Mouse (Mus musculus) CH12.LX (cell line): ENCODE measurements around the gene Gm20388. TPM values are rescaled to one million over a fixed set of nuclear protein-coding genes. Genes with fewer than 3 reads are reported as not detected.

ENCODE experiments used
- DNase-seq: peaks from one replicate; pipeline ENCODE4 v3.0.0-alpha.2; 2013; ENCODE audit errors: extremely low read depth
- H3K27ac ChIP-seq: 2 replicates; pipeline ENCODE4 v1.5.1; 2012; ENCODE audit warnings: low read depth, mild to moderate bottlenecking, control low read depth, moderate library complexity; ENCODE audit not compliant: insufficient read depth
- H3K27me3 ChIP-seq: replicated peaks from 2 replicates; pipeline ENCODE3; 2012; ENCODE audit warnings: inconsistent platforms
- H3K36me3 ChIP-seq, 2 experiments: replicated peaks in 1 of 2; 2 replicates each; pipeline versions ENCODE3 to v1.6.1; 2012; ENCODE audit warnings: inconsistent platforms in 1 of 2, low read length in 1 of 2, mild to moderate bottlenecking in 1 of 2, mixed read lengths in 1 of 2, moderate library complexity in 1 of 2; ENCODE audit not compliant: control insufficient read depth in 1 of 2, insufficient read depth in 1 of 2
- H3K4me1 ChIP-seq, 2 experiments: 2 replicates each; pipeline ENCODE4 v1.6.1; 2012; ENCODE audit warnings: inconsistent platforms in 1 of 2, moderate library complexity in 1 of 2; ENCODE audit not compliant: insufficient read depth in 2 of 2, control insufficient read depth in 1 of 2
- H3K4me2 ChIP-seq: 2 replicates; pipeline ENCODE4 v1.6.1; 2012; ENCODE audit warnings: low read depth, mild to moderate bottlenecking, control low read depth; ENCODE audit not compliant: poor library complexity, insufficient read depth, severe bottlenecking
- H3K4me3 ChIP-seq, 3 experiments: fragments of 150-350 bp in 1 of 3; sonication (generic) in 1 of 3; replicated peaks in 1 of 3; 2 replicates each; pipeline versions ENCODE3 to v1.5.1; 2011 to 2012; ENCODE audit warnings: low read depth in 2 of 3, low read length in 2 of 3, mild to moderate bottlenecking in 2 of 3, moderate library complexity in 2 of 3, control low read depth in 1 of 3, improper control_type of control experiment in 1 of 3, inconsistent platforms in 1 of 3, mixed read lengths in 1 of 3; ENCODE audit not compliant: poor library complexity in 1 of 3
- H3K79me2 ChIP-seq: replicated peaks from 2 replicates; pipeline ENCODE4 v1.6.1; 2012; ENCODE audit warnings: mild to moderate bottlenecking, moderate library complexity; ENCODE audit not compliant: control insufficient read depth, poor library complexity, insufficient read depth, severe bottlenecking; ENCODE audit errors: extremely low read depth
- H3K9ac ChIP-seq: 2 replicates; pipeline ENCODE4 v1.6.1; 2012; ENCODE audit warnings: low read depth, mild to moderate bottlenecking, control low read depth, moderate library complexity; ENCODE audit not compliant: insufficient read depth
- H3K9me3 ChIP-seq: replicated peaks from 2 replicates; pipeline ENCODE3; 2012; ENCODE audit warnings: low read length, inconsistent platforms, mixed read lengths
- CHD1 ChIP-seq: IDR thresholded peaks from 2 replicates; pipeline ENCODE4 v1.6.1; 2012; ENCODE audit warnings: low read depth, low read length, improper control_type of control experiment, inconsistent platforms
- CTCF ChIP-seq, 2 experiments: IDR thresholded peaks in 1 of 2; conservative IDR thresholded peaks in 1 of 2; 2 replicates each; pipeline ENCODE4 v1.5.1; 2011 to 2012; ENCODE audit warnings: low read depth in 2 of 2, low read length in 2 of 2, improper control_type of control experiment in 1 of 2, inconsistent platforms in 1 of 2, mild to moderate bottlenecking in 1 of 2, moderate library complexity in 1 of 2
- E2F4 ChIP-seq: IDR thresholded peaks from 2 replicates; pipeline ENCODE4 v1.6.1; 2011; ENCODE audit warnings: low read depth, low read length, improper control_type of control experiment; ENCODE audit not compliant: insufficient replicate concordance
- EP300 ChIP-seq: IDR thresholded peaks from 2 replicates; pipeline ENCODE4 v1.6.1; 2011; ENCODE audit warnings: low read length, improper control_type of control experiment
- ETS1 ChIP-seq: conservative IDR thresholded peaks from 2 replicates; pipeline ENCODE4 v1.6.1; 2012; ENCODE audit warnings: low read depth, mild to moderate bottlenecking, inconsistent platforms, low read length, improper control_type of control experiment, moderate library complexity
- GABPA ChIP-seq: IDR thresholded peaks from 2 replicates; pipeline ENCODE4 v1.6.1; 2012; ENCODE audit warnings: low read depth, low read length, improper control_type of control experiment, inconsistent platforms; ENCODE audit not compliant: insufficient replicate concordance
- HCFC1 ChIP-seq: IDR thresholded peaks from 2 replicates; pipeline ENCODE4 v1.6.1; 2012; ENCODE audit warnings: low read depth, mild to moderate bottlenecking, inconsistent platforms, low read length, improper control_type of control experiment
- JUN ChIP-seq: IDR thresholded peaks from 2 replicates; pipeline ENCODE4 v1.6.1; 2011; ENCODE audit warnings: low read depth, mild to moderate bottlenecking, low read length, improper control_type of control experiment, moderate library complexity; ENCODE audit not compliant: insufficient read depth
- JUND ChIP-seq: conservative IDR thresholded peaks from 2 replicates; pipeline ENCODE4 v1.6.1; 2011; ENCODE audit warnings: low read depth, low read length, improper control_type of control experiment
- KAT2A ChIP-seq: IDR thresholded peaks from 2 replicates; pipeline ENCODE4 v1.6.1; 2012; ENCODE audit warnings: low read length, improper control_type of control experiment, inconsistent platforms; ENCODE audit not compliant: insufficient replicate concordance
- MAFK ChIP-seq: IDR thresholded peaks from 2 replicates; pipeline ENCODE4 v1.6.1; 2011; ENCODE audit warnings: low read length, improper control_type of control experiment; ENCODE audit not compliant: insufficient replicate concordance
- MAX ChIP-seq: IDR thresholded peaks from 2 replicates; pipeline ENCODE4 v1.6.1; 2011; ENCODE audit warnings: low read length, improper control_type of control experiment
- MXI1 ChIP-seq: IDR thresholded peaks from 2 replicates; pipeline ENCODE4 v1.6.1; 2011; ENCODE audit warnings: mild to moderate bottlenecking, low read depth, low read length, improper control_type of control experiment
- MYC ChIP-seq: IDR thresholded peaks from 2 replicates; pipeline ENCODE4 v1.6.1; 2011; ENCODE audit warnings: low read depth, mild to moderate bottlenecking, improper control_type of control experiment, low read length
- NELFE ChIP-seq: IDR thresholded peaks from 2 replicates; pipeline ENCODE4 v1.6.1; 2011; ENCODE audit warnings: low read depth, low read length, improper control_type of control experiment
- NRF1 ChIP-seq: IDR thresholded peaks from 2 replicates; pipeline ENCODE4 v1.6.1; 2014; ENCODE audit warnings: low read depth, mild to moderate bottlenecking, inconsistent platforms, low read length, improper control_type of control experiment, moderate library complexity
- SIN3A ChIP-seq: IDR thresholded peaks from 2 replicates; pipeline ENCODE4 v1.6.1; 2012; ENCODE audit warnings: low read length, improper control_type of control experiment, inconsistent platforms
- SMC3 ChIP-seq: IDR thresholded peaks from 2 replicates; pipeline ENCODE4 v1.6.1; 2011; ENCODE audit warnings: low read depth, low read length, improper control_type of control experiment
- TBP ChIP-seq: conservative IDR thresholded peaks from 2 replicates; pipeline ENCODE4 v1.6.1; 2011; ENCODE audit warnings: low read depth, low read length, improper control_type of control experiment
- TCF12 ChIP-seq: IDR thresholded peaks from 2 replicates; pipeline ENCODE4 v1.6.1; 2014; ENCODE audit warnings: low read depth, mild to moderate bottlenecking, inconsistent platforms, low read length, improper control_type of control experiment
- USF1 ChIP-seq: IDR thresholded peaks from 2 replicates; pipeline ENCODE4 v1.6.1; 2014; ENCODE audit warnings: low read depth, mild to moderate bottlenecking, inconsistent platforms, low read length, improper control_type of control experiment
- ZKSCAN1 ChIP-seq: IDR thresholded peaks from 2 replicates; pipeline ENCODE4 v1.6.1; 2012; ENCODE audit warnings: low read depth, inconsistent platforms, low read length, improper control_type of control experiment, borderline replicate concordance
- ZNF384 ChIP-seq: IDR thresholded peaks from 2 replicates; pipeline ENCODE4 v1.6.1; 2012; ENCODE audit warnings: low read depth, low read length, improper control_type of control experiment, inconsistent platforms
- dilution Hi-C: fragments of 300-500 bp; cut with MboI; formaldehyde crosslinking; loops from 2 replicates; pipeline ENCODE4 v1.14.3; 2020; ENCODE audit warnings: low sequenced_read_pairs; ENCODE audit not compliant: extremely low pct_unique_long_range_greater_than_20kb, extremely low pct_ligation_motif_present
- in situ Hi-C: fragments of 300-500 bp; cut with MboI; formaldehyde crosslinking; loops from 3 replicates; pipeline ENCODE4 v1.14.3; 2019; ENCODE audit warnings: low sequenced_read_pairs, low pct_ligation_motif_present, low pct_unique_long_range_greater_than_20kb, mixed read lengths
- polyA plus RNA-seq: library from polyadenylated mRNA; unstranded; fragments of >175 nt; gene quantifications from 2 replicates; pipeline ENCODE4 v1.2.1, GENCODE M21; 2012; ENCODE audit warnings: low read depth; ENCODE audit not compliant: insufficient read length
- total RNA-seq, 2 experiments: library from RNA; depleted of rRNA; stranded (reverse); fragments of 300-350 nt in 1 of 2; fragments of >200 nt in 1 of 2; gene quantifications; 2 replicates each; pipeline ENCODE4 v1.2.3; 2012 to 2014

Gm20388 gene
- total and polyA plus RNA-seq, 3 experiments: 14.8 to 26.3 (median 22.2) TPM

GRCm38 (mm10) chr8:122577116-122577515 is 2666.5 kb downstream of the Gm20388 start:
- Histone ChIP-seq H3K27ac (no peak overlapping the region), H3K79me2 (peaks cover 17% of the 10 kb centered on the region), H3K9me3 (no peaks in the 10 kb centered on the region), H3K27me3 (no peaks in the 10 kb centered on the region), H3K9ac (no peak overlapping the region), H3K4me3 (peak overlapping the region in 1 of 3 experiments; percentile 89), H3K4me2 (no peak overlapping the region), H3K4me1 (peaks cover 16 to 37% of the 10 kb centered on the region in 2 experiments), H3K36me3 (peaks cover 15 to 64% of the 10 kb centered on the region in 2 experiments)
- TF ChIP-seq SIN3A (no peak), USF1 (no peak), ZKSCAN1 (no peak), CHD1 (no peak), TCF12 (no peak), MAFK (no peak), NRF1 (no peak)
- DNase-seq: no peak
- dilution Hi-C loops (no loop called here), in situ Hi-C loops (no loop called here)

GRCm38 (mm10) chr8:122579196-122579595 is 2668.6 kb downstream of the Gm20388 start:
- DNase-seq: no peak
- H3K79me2 ChIP-seq: peaks cover 17% of the 10 kb centered on the region
- TF ChIP-seq MYC (no peak), JUN (no peak), MAFK (no peak), ETS1 (no peak)
- no peaks in the 10 kb centered on the region for H3K9me3 ChIP-seq
- peaks cover 8 to 63% of the 10 kb centered on the region in 2 experiments for H3K36me3 ChIP-seq
- no peak overlapping the region for H3K4me2 ChIP-seq
- H3K9ac ChIP-seq: no peak overlapping the region
- H3K4me1 ChIP-seq: peaks cover 13 to 19% of the 10 kb centered on the region in 2 experiments
- dilution Hi-C loops (no loop called here), in situ Hi-C loops (no loop called here)
- H3K27ac ChIP-seq: no peak overlapping the region
- H3K4me3 ChIP-seq: no peak overlapping the region
- H3K27me3 ChIP-seq: no peaks in the 10 kb centered on the region

GRCm38 (mm10) chr8:122580926-122581325 is 2670.3 kb downstream of the Gm20388 start:
- dilution Hi-C loops: no loop called here

More at GRCm38 (mm10) chr8:122580926-122581325, 2670.3 kb downstream of the Gm20388 start:
- H3K27ac ChIP-seq: no peak overlapping the region
- H3K79me2 ChIP-seq: peaks cover 5% of the 10 kb centered on the region; the same call in 1 of the 2 replicates
- in situ Hi-C loops: no loop called here
- TF ChIP-seq MAFK (no peak), ZNF384 (no peak), E2F4 (no peak), JUND (no peak), TBP (no peak), KAT2A (no peak), MYC (no peak), HCFC1 (no peak), CHD1 (no peak), SMC3 (no peak), TCF12 (no peak), NELFE (no peak), ETS1 (no peak), CTCF (conservative IDR thresholded peaks at IDR 0.05 in 1 of 2, IDR thresholded peaks at IDR 0.05 in 1 of 2; ENCODE audit: low read depth in 2 of 2, low read length in 2 of 2) (no peak), SIN3A (no peak), MXI1 (no peak), GABPA (no peak), EP300 (no peak), MAX (no peak)
- no peaks in the 10 kb centered on the region for H3K27me3 ChIP-seq
- no peak overlapping the region for H3K4me3 ChIP-seq
- no peak for DNase-seq
- peaks cover 7% of the 10 kb centered on the region in 2 experiments for H3K4me1 ChIP-seq
- no peak overlapping the region for H3K4me2 ChIP-seq
- no peak overlapping the region for H3K9ac ChIP-seq
- H3K36me3 ChIP-seq: peaks cover 10 to 71% of the 10 kb centered on the region in 2 experiments
- no peaks in the 10 kb centered on the region for H3K9me3 ChIP-seq
